Mouse (Mus musculus) heart, postnatal 14 days (tissue): ENCODE results near the gene Creb1. TPM values are rescaled to one million over a fixed set of nuclear protein-coding genes. Genes with fewer than 3 reads are reported as not detected.
"Not testable (repeated sequence)": the region's sequence is repeated elsewhere in the genome, so short reads cannot be mapped to it uniquely, and the experiment has no call there.

Experiments used
- DNase-seq, 2 experiments: peaks; one replicate each; pipeline ENCODE4 v3.0.0; 2021 to 2022
- intact Hi-C: fragments of 180-260 bp; cut with DNase I; formaldehyde crosslinking; loops from one replicate; pipeline ENCODE4 v1.15.1; 2025
- total RNA-seq, 2 experiments: library from RNA; stranded (reverse); gene quantifications; 2 replicates each; pipeline ENCODE4 v1.2.3; 2021

Gene Creb1
- total RNA-seq, 2 experiments from 2014 or later = 29.9 to 37.4 TPM

GRCm38 (mm10) chr1:64615531-64615991 lies 83.1 kb downstream of the Creb1 start:
- DNase-seq = no peak

GRCm38 (mm10) chr1:64616076-64616475 lies 83.6 kb downstream of the Creb1 start:
- no peak for DNase-seq
- intact Hi-C loops = loop anchor here (5.0 to 10.0 kb wide), 5 partner anchors 76 to 951 kb away; partner anchors contain the start of genes Ccnyl1 and Creb1

More at GRCm38 (mm10) chr1:64615531-64615991, 83.1 kb downstream of the Creb1 start:
- intact Hi-C loops = loop anchor here (5.0 to 10.0 kb wide), 5 partner anchors 77 to 951 kb away; partner anchors contain the start of genes Ccnyl1 and Creb1

GRCm38 (mm10) chr1:64616531-64616880 lies 84.1 kb downstream of the Creb1 start:
- intact Hi-C loops = loop anchor here (5.0 to 10.0 kb wide), 5 partner anchors 76 to 952 kb away; partner anchors contain the start of genes Ccnyl1 and Creb1
- no peak for DNase-seq

- DNase-seq = peak; percentile 91 to 92
- intact Hi-C loops = loop anchor here (1.0 to 10.0 kb wide), 6 partner anchors 75 to 952 kb away; partner anchors contain the start of genes Ccnyl1 and Creb1
Measured at GRCm38 (mm10) chr1:64616881-64617714, 84.7 kb downstream of the Creb1 start, which contains the start of gene Mettl21a. Mettl21a (minus strand) TSS chr1:64617242.

GRCm38 (mm10) chr1:64617715-64617984 lies 85.2 kb downstream of the Creb1 start:
- intact Hi-C loops = loop anchor here (1.0 to 10.0 kb wide), 6 partner anchors 75 to 953 kb away; partner anchors contain the start of genes Ccnyl1 and Creb1
- DNase-seq = peak; percentile 91 to 93

- no peak for DNase-seq
- intact Hi-C loops = loop anchor here (2.0 to 10.0 kb wide), 6 partner anchors 74 to 953 kb away; partner anchors contain the start of genes Ccnyl1 and Creb1
Measured at GRCm38 (mm10) chr1:64618226-64618625, 85.8 kb downstream of the Creb1 start.

GRCm38 (mm10) chr1:64621116-64621515 lies 88.7 kb downstream of the Creb1 start:
- DNase-seq = no peak

GRCm38 (mm10) chr1:64623558-64624435 lies 91.4 kb downstream of the Creb1 start:
- intact Hi-C loops = no loop called here

More at GRCm38 (mm10) chr1:64621116-64621515, 88.7 kb downstream of the Creb1 start:
- intact Hi-C loops = no loop called here

GRCm38 (mm10) chr1:64625214-64625613 lies 92.8 kb downstream of the Creb1 start:
- no peak for DNase-seq
- intact Hi-C loops = no loop called here

More at GRCm38 (mm10) chr1:64623558-64624435, 91.4 kb downstream of the Creb1 start:
- DNase-seq = no peak

GRCm38 (mm10) chr1:64631526-64631925 lies 99.1 kb downstream of the Creb1 start:
- DNase-seq = no peak
- intact Hi-C loops = no loop called here

GRCm38 (mm10) chr1:64633237-64633636 lies 100.8 kb downstream of the Creb1 start:
- DNase-seq = no peak
- intact Hi-C loops = no loop called here

- intact Hi-C loops = no loop called here
Measured at GRCm38 (mm10) chr1:64635624-64636023, 103.2 kb downstream of the Creb1 start.

GRCm38 (mm10) chr1:64639279-64639678 lies 106.8 kb downstream of the Creb1 start:
- intact Hi-C loops = no loop called here
- DNase-seq = no peak

More at GRCm38 (mm10) chr1:64635624-64636023, 103.2 kb downstream of the Creb1 start:
- DNase-seq = no peak

- intact Hi-C loops = no loop called here
- DNase-seq = no peak
Measured at GRCm38 (mm10) chr1:64641069-64641468, 108.6 kb downstream of the Creb1 start.

GRCm38 (mm10) chr1:64642541-64642940 lies 110.1 kb downstream of the Creb1 start:
- DNase-seq, intact Hi-C loops: not testable (repeated sequence)

- intact Hi-C loops = no loop called here
- DNase-seq = no peak
Measured at GRCm38 (mm10) chr1:64644513-64644912, 112.1 kb downstream of the Creb1 start.

- intact Hi-C loops = no loop called here
- DNase-seq = peak in 1 of 2 experiments; percentile 7
Measured at GRCm38 (mm10) chr1:64649362-64650124, 117.1 kb downstream of the Creb1 start.

GRCm38 (mm10) chr1:64653701-64654100 lies 121.3 kb downstream of the Creb1 start:
- intact Hi-C loops = no loop called here

More at GRCm38 (mm10) chr1:64653701-64654100, 121.3 kb downstream of the Creb1 start:
- DNase-seq = no peak
